Mouse (Mus musculus): ENCODE measurements around the gene Cpsf6.

DNA sequence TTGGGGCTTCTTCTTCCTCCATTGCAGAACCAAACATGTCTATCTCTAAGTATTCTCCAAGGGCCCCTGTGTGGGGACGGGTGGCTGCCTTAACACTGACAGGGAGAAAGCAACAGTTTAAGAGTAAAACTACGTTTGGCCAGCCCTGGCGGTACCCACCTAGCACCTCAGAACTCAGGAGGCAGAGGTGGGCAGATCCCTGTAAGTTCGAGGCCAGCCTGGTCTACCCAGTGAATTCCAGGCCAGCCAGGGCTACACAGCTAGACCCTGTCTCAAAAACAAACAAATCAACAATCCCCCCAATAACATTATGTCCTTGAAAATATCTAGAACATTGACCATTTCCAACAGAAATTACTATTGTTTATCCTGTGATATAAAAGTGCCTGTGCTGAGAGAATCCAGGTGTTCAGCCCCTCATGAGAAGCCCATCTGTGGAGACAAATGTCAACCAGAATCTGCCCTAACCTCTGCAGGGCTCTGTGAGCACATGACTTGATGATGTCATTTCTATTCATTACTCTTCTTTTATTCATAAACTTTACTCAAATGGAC lies 28.0 kb upstream of the Cpsf6 start:
- TF ChIP-seq EP300 (optimal IDR thresholded peaks at IDR 0.05) (no peak), CTCF (IDR thresholded peaks at IDR 0.05; ENCODE audit: low read depth) (no peak)

Measured in stomach, postnatal 0 days (tissue).